Mouse (Mus musculus): ENCODE results near the gene Asic2. TPM values are rescaled to one million over a fixed set of nuclear protein-coding genes. Genes with fewer than 3 reads are reported as not detected.

Gene Asic2
- polyA plus RNA-seq, 1 experiment from 2014 or later: 0.47 TPM

- Histone ChIP-seq H3K27me3 (ENCODE audit: control insufficient read depth, insufficient read depth, low read length) (no peaks in the 10 kb centered on the region), H3K27ac (replicated peaks) (no peak overlapping the region), H3K9me3 (ENCODE audit: control insufficient read depth, low read length) (no peaks in the 10 kb centered on the region), H3K9ac (ENCODE audit: low read length) (no peak overlapping the region), H3K36me3 (ENCODE audit: control insufficient read depth, insufficient read depth, low read length) (no peaks in the 10 kb centered on the region), H3K4me2 (replicated peaks; ENCODE audit: low read depth) (no peak overlapping the region), H3K4me3 (ENCODE audit: low read depth, low read length) (no peak overlapping the region), H3K4me1 (replicated peaks; ENCODE audit: control insufficient read depth, insufficient read depth) (no peaks in the 10 kb centered on the region)
- DNase-seq (ENCODE audit: low spot score) (no peak), ATAC-seq (ENCODE audit: low FRiP score, low TSS enrichment) (no peak)
- 81% methylated on average over 11 of the region's 11 CpGs for whole genome bisulfite sequencing
- no peak for TF ChIP-seq CTCF (IDR thresholded peaks at IDR 0.05; ENCODE audit: low read depth)
- TF ChIP-seq EP300 (optimal IDR thresholded peaks at IDR 0.05): no peak
These were observed 1113.8 kb downstream of the Asic2 start for GRCm38 (mm10) chr11:80854430-80854829.

- Histone ChIP-seq H3K4me2 (replicated peaks; ENCODE audit: low read depth) (no peak overlapping the region), H3K27ac (replicated peaks) (no peak overlapping the region), H3K4me1 (replicated peaks; ENCODE audit: control insufficient read depth, insufficient read depth) (no peaks in the 10 kb centered on the region), H3K9ac (ENCODE audit: low read length) (no peak overlapping the region), H3K4me3 (ENCODE audit: low read depth, low read length) (no peak overlapping the region), H3K36me3 (ENCODE audit: control insufficient read depth, insufficient read depth, low read length) (no peaks in the 10 kb centered on the region), H3K27me3 (ENCODE audit: control insufficient read depth, insufficient read depth, low read length) (no peaks in the 10 kb centered on the region), H3K9me3 (ENCODE audit: control insufficient read depth, low read length) (no peaks in the 10 kb centered on the region)
- no peak for TF ChIP-seq EP300 (optimal IDR thresholded peaks at IDR 0.05)
- no peak for TF ChIP-seq CTCF (IDR thresholded peaks at IDR 0.05; ENCODE audit: low read depth)
- DNase-seq (ENCODE audit: low spot score): no peak
- 44% methylated on average over 3 of the region's 3 CpGs for WGBS
- ATAC-seq (ENCODE audit: low FRiP score, low TSS enrichment): no peak
These were observed 1115.2 kb downstream of the Asic2 start for GRCm38 (mm10) chr11:80853014-80853413.

- WGBS: 44% methylated on average over 5 of the region's 5 CpGs
- no peak overlapping the region for H3K4me2 ChIP-seq (replicated peaks; ENCODE audit: low read depth)
- ATAC-seq (ENCODE audit: low FRiP score, low TSS enrichment) (no peak), DNase-seq (ENCODE audit: low spot score) (no peak)
- H3K9me3 ChIP-seq (ENCODE audit: control insufficient read depth, low read length): no peaks in the 10 kb centered on the region
- H3K4me1 ChIP-seq (replicated peaks; ENCODE audit: control insufficient read depth, insufficient read depth): no peaks in the 10 kb centered on the region
- TF ChIP-seq EP300 (optimal IDR thresholded peaks at IDR 0.05) (no peak), CTCF (IDR thresholded peaks at IDR 0.05; ENCODE audit: low read depth) (peak; percentile 69)
- no peaks in the 10 kb centered on the region for H3K27me3 ChIP-seq (ENCODE audit: control insufficient read depth, insufficient read depth, low read length)
- no peak overlapping the region for H3K4me3 ChIP-seq (ENCODE audit: low read depth, low read length)
- no peaks in the 10 kb centered on the region for H3K36me3 ChIP-seq (ENCODE audit: control insufficient read depth, insufficient read depth, low read length)
- H3K9ac ChIP-seq (ENCODE audit: low read length): no peak overlapping the region
- no peak overlapping the region for H3K27ac ChIP-seq (replicated peaks)
These were observed 1116.4 kb downstream of the Asic2 start for GRCm38 (mm10) chr11:80851859-80852258.

- Histone ChIP-seq H3K27me3 (ENCODE audit: control insufficient read depth, insufficient read depth, low read length) (no peaks in the 10 kb centered on the region), H3K27ac (replicated peaks) (no peak overlapping the region), H3K4me2 (replicated peaks; ENCODE audit: low read depth) (no peak overlapping the region), H3K9ac (ENCODE audit: low read length) (no peak overlapping the region), H3K9me3 (ENCODE audit: control insufficient read depth, low read length) (no peaks in the 10 kb centered on the region), H3K36me3 (ENCODE audit: control insufficient read depth, insufficient read depth, low read length) (no peaks in the 10 kb centered on the region), H3K4me1 (replicated peaks; ENCODE audit: control insufficient read depth, insufficient read depth) (no peaks in the 10 kb centered on the region), H3K4me3 (ENCODE audit: low read depth, low read length) (no peak overlapping the region)
- TF ChIP-seq EP300 (optimal IDR thresholded peaks at IDR 0.05): no peak
- no peak for TF ChIP-seq CTCF (IDR thresholded peaks at IDR 0.05; ENCODE audit: low read depth)
- ATAC-seq (ENCODE audit: low FRiP score, low TSS enrichment) (no peak), DNase-seq (ENCODE audit: low spot score) (no peak)
- WGBS: 60% methylated on average over 5 of the region's 5 CpGs
These were observed 1120.1 kb downstream of the Asic2 start for GRCm38 (mm10) chr11:80848131-80848530.

GRCm38 (mm10) chr11:80846115-80846514, 1122.1 kb downstream of the Asic2 start:
- ATAC-seq (ENCODE audit: low FRiP score, low TSS enrichment) (no peak), DNase-seq (ENCODE audit: low spot score) (no peak)
- H3K4me1 ChIP-seq (replicated peaks; ENCODE audit: control insufficient read depth, insufficient read depth): no peaks in the 10 kb centered on the region
- no peak overlapping the region for H3K27ac ChIP-seq (replicated peaks)
- no peak overlapping the region for H3K4me3 ChIP-seq (ENCODE audit: low read depth, low read length)
- H3K36me3 ChIP-seq (ENCODE audit: control insufficient read depth, insufficient read depth, low read length): no peaks in the 10 kb centered on the region
- H3K27me3 ChIP-seq (ENCODE audit: control insufficient read depth, insufficient read depth, low read length): no peaks in the 10 kb centered on the region
- 35% methylated on average over 3 of the region's 3 CpGs for WGBS
- H3K4me2 ChIP-seq (replicated peaks; ENCODE audit: low read depth): no peak overlapping the region
- no peaks in the 10 kb centered on the region for H3K9me3 ChIP-seq (ENCODE audit: control insufficient read depth, low read length)
- TF ChIP-seq CTCF (IDR thresholded peaks at IDR 0.05; ENCODE audit: low read depth): no peak
- TF ChIP-seq EP300 (optimal IDR thresholded peaks at IDR 0.05): no peak
- H3K9ac ChIP-seq (ENCODE audit: low read length): no peak overlapping the region

GRCm38 (mm10) chr11:80845486-80845885, 1122.8 kb downstream of the Asic2 start:
- ATAC-seq (ENCODE audit: low FRiP score, low TSS enrichment) (no peak), DNase-seq (ENCODE audit: low spot score) (no peak)
- 30% methylated on average over 7 of the region's 7 CpGs for WGBS
- Histone ChIP-seq H3K9me3 (ENCODE audit: control insufficient read depth, low read length) (no peaks in the 10 kb centered on the region), H3K4me1 (replicated peaks; ENCODE audit: control insufficient read depth, insufficient read depth) (no peaks in the 10 kb centered on the region), H3K36me3 (ENCODE audit: control insufficient read depth, insufficient read depth, low read length) (no peaks in the 10 kb centered on the region), H3K27me3 (ENCODE audit: control insufficient read depth, insufficient read depth, low read length) (no peaks in the 10 kb centered on the region), H3K27ac (replicated peaks) (no peak overlapping the region), H3K4me2 (replicated peaks; ENCODE audit: low read depth) (no peak overlapping the region), H3K9ac (ENCODE audit: low read length) (no peak overlapping the region), H3K4me3 (ENCODE audit: low read depth, low read length) (no peak overlapping the region)
- no peak for TF ChIP-seq EP300 (optimal IDR thresholded peaks at IDR 0.05)
- TF ChIP-seq CTCF (IDR thresholded peaks at IDR 0.05; ENCODE audit: low read depth): no peak

Measured in stomach, postnatal 0 days (tissue).